Mouse (Mus musculus): Measurements from ENCODE around the gene Iqgap1. TPM values are rescaled to one million over a fixed set of nuclear protein-coding genes. Genes with fewer than 3 reads are reported as not detected.
A peak's percentile ranks its signal among the peaks of the same experiment; 100 is the strongest.

Iqgap1 gene
- polyA plus RNA-seq, 1 experiment = 2.2 TPM

DNA sequence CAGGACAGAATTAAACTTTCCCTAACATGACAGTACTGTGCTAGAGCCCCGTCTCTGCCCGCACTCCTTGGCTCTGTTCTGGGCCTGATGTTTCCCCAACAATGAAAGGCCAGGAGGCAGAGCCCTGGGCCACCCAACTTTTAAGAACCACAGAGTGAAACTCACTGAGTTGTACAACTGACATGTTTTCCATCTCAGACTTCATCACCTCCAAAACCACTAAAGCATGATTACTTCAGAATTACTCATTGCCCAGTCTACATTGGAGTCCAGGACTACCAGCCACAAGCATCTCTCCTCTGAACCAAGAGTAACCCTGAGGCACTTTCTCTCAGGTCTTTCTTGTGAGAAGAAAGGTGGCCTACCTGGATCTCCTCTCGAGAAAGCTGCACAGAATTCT, 83.1 kb downstream of the Iqgap1 start:
- peaks cover 97% of the 10 kb centered on the region for H3K36me3 ChIP-seq (replicated peaks; ENCODE audit: low read length)
- H3K27me3 ChIP-seq (replicated peaks) = no peaks in the 10 kb centered on the region
- 0 out of 2 replicates have a peak, but pooled peaks cover 3% of the 10 kb centered on the region for H3K4me1 ChIP-seq
- no peak for TF ChIP-seq FLI1 (IDR thresholded peaks at IDR 0.05; ENCODE audit: low read length)
- no peak for TF ChIP-seq GATA1 (IDR thresholded peaks at IDR 0.05; ENCODE audit: borderline replicate concordance, low read length)
- no peak overlapping the region for H3K4me3 ChIP-seq (replicated peaks)
- no peaks in the 10 kb centered on the region for H3K9me3 ChIP-seq

DNA sequence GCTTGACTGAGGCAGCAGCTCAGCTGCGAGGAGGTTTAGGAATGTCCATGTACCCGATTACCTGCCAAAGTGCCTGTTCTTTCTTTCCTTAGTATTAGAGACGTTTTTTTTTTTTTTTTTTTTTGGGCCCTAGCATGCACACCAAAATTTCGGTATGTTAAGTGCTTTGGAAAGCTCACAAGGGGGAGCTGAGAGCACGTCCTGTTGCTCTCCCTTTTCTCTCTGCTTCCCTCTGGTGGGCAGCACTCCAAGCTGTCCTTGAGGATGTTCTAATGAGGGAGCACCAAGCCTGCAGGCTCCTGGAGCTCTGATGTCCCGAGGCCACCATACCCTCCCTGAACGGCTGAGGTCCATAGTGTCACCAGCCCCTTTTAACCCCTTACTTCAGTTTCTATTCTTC, 84.8 kb downstream of the Iqgap1 start:
- H3K4me1 ChIP-seq = peaks cover 9% of the 10 kb centered on the region; the same call in 1 of the 2 replicates
- H3K36me3 ChIP-seq (replicated peaks; ENCODE audit: low read length) = peaks cover 97% of the 10 kb centered on the region
- H3K4me3 ChIP-seq (replicated peaks) = no peak overlapping the region
- H3K27me3 ChIP-seq (replicated peaks) = no peaks in the 10 kb centered on the region
- no peaks in the 10 kb centered on the region for H3K9me3 ChIP-seq
- TF ChIP-seq GATA1 (IDR thresholded peaks at IDR 0.05; ENCODE audit: borderline replicate concordance, low read length) = no peak
- TF ChIP-seq FLI1 (IDR thresholded peaks at IDR 0.05; ENCODE audit: low read length) = no peak

DNA sequence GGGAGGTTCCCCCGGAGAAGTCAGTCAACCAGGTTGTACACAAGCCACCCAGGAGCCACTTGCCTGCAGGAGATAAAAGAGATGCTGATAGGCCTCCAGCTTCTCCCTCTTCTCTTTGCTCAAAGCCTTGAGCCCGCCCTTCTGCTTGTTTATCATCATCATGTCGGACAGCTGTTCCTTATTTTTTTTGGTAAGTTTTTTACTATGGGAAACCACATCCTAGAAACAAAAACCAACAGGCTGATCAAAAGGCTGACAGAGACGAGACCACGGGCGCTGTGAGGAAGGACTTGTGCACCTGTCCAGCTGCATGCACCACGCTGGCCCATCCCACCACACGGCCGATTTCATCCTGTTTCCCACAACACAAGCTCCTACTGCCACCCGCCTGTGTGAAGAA, 89.6 kb downstream of the Iqgap1 start:
- H3K27me3 ChIP-seq (replicated peaks) = no peaks in the 10 kb centered on the region
- peaks cover 12% of the 10 kb centered on the region for H3K4me1 ChIP-seq
- no peak overlapping the region for H3K4me3 ChIP-seq (replicated peaks)
- peaks cover 98% of the 10 kb centered on the region for H3K36me3 ChIP-seq (replicated peaks; ENCODE audit: low read length)
- no peaks in the 10 kb centered on the region for H3K9me3 ChIP-seq
- no peak for TF ChIP-seq FLI1 (IDR thresholded peaks at IDR 0.05; ENCODE audit: low read length)

DNA sequence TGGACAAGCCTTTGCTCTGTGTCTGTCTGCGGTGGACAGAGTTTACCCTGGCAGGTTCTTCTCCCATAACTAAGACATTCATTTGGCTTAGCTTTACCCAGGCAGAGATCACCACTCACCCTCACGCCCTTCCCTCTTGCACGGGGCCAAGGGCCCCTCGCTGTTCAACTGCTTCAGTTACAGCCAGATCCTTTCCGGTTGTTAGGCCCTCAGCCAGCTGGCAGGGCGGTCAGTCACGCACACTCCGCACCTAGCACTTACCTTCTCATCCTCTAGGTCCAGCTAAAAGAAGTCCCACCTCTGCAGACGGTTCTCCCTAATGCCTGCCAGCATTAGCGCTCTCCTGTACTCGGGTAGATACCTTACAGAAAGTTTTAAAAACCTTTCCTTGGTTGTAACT, 92.8 kb downstream of the Iqgap1 start:
- Histone ChIP-seq H3K4me1 (peaks cover 30% of the 10 kb centered on the region), H3K36me3 (replicated peaks; ENCODE audit: low read length) (peaks cover 97% of the 10 kb centered on the region), H3K27me3 (replicated peaks) (no peaks in the 10 kb centered on the region), H3K4me3 (replicated peaks) (no peak overlapping the region), H3K9me3 (no peaks in the 10 kb centered on the region)
- TF ChIP-seq GATA1 (IDR thresholded peaks at IDR 0.05; ENCODE audit: borderline replicate concordance, low read length) = no peak
- TF ChIP-seq FLI1 (IDR thresholded peaks at IDR 0.05; ENCODE audit: low read length) = no peak

DNA sequence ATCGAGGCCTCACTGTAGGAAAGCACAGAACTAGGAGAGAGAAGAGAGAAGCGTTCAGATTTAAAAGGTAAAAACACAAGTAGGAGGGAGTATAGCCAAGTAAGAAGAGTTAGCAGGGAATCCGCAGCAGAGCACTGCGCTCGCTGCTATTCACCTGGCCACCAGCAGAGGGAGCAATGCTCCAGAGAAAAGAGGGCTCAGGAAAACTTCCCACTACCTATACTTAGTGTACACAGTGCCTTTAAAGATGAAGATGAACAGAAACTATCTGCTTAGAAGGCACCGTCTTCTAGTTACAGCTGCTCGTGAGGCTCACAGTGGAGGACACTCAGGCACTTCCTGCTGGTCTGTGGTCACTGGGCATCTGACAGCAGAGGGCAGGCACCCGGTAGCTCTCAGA, 96.1 kb downstream of the Iqgap1 start:
- Histone ChIP-seq H3K4me1 (peaks cover 24% of the 10 kb centered on the region), H3K9me3 (no peaks in the 10 kb centered on the region), H3K4me3 (replicated peaks) (no peak overlapping the region), H3K36me3 (replicated peaks; ENCODE audit: low read length) (peaks cover 98% of the 10 kb centered on the region), H3K27me3 (replicated peaks) (no peaks in the 10 kb centered on the region)
- TF ChIP-seq GATA1 (IDR thresholded peaks at IDR 0.05; ENCODE audit: borderline replicate concordance, low read length) = no peak
- no peak for TF ChIP-seq FLI1 (IDR thresholded peaks at IDR 0.05; ENCODE audit: low read length)

DNA sequence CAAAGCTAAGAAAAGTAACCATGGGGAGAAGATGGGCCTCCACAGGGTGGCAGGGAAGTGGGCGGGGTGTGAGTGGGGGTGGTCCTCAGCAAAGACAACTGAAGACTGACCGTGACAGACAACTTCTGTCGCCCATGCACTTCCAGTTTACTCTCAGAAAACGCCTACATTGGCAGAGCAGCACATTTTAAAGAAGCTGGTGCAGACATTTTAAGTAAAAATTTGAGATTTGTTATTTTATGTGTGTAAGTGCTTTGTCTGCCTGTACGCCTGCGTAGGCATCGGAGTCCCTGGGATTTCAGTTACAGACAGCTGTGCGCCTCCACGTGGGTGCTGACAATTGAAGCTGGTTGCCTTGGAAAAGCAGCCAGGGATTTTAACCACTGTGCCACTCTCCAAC, 104.7 kb downstream of the Iqgap1 start:
- no peaks in the 10 kb centered on the region for H3K9me3 ChIP-seq
- H3K27me3 ChIP-seq (replicated peaks) = no peaks in the 10 kb centered on the region
- peaks cover 92% of the 10 kb centered on the region for H3K36me3 ChIP-seq (replicated peaks; ENCODE audit: low read length)

DNA sequence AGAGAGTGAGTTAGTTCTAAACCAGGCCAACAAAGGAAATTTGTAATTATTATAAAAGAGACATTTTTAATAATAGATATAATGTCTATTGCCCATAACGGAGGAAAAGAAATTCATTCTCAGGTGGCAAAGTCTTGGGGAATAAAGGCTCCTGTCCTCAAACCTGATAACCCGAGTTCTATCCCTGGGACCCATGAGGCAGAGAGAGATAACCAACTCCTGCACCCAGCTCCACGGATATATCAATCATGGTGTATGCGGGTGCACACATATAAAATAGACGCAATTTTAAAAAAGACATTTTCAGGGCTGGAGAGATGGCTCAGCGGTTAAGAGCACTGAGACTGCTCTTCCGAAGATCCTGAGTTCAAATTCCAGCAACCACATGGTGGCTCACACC, 106.2 kb downstream of the Iqgap1 start:
- TF ChIP-seq GATA1 (IDR thresholded peaks at IDR 0.05; ENCODE audit: borderline replicate concordance, low read length) = no peak
- TF ChIP-seq FLI1 (IDR thresholded peaks at IDR 0.05; ENCODE audit: low read length) = no peak
- H3K36me3 ChIP-seq (replicated peaks; ENCODE audit: low read length) = peaks cover 87% of the 10 kb centered on the region
- no peaks in the 10 kb centered on the region for H3K9me3 ChIP-seq
- no peak overlapping the region for H3K4me3 ChIP-seq (replicated peaks)
- peaks cover 40% of the 10 kb centered on the region for H3K4me1 ChIP-seq
- no peaks in the 10 kb centered on the region for H3K27me3 ChIP-seq (replicated peaks)

More for the DNA sequence above, 104.7 kb downstream of the Iqgap1 start:
- H3K4me3 ChIP-seq (replicated peaks) = no peak overlapping the region
- TF ChIP-seq GATA1 (IDR thresholded peaks at IDR 0.05; ENCODE audit: borderline replicate concordance, low read length) (no peak), FLI1 (IDR thresholded peaks at IDR 0.05; ENCODE audit: low read length) (no peak)
- peaks cover 26% of the 10 kb centered on the region for H3K4me1 ChIP-seq

DNA sequence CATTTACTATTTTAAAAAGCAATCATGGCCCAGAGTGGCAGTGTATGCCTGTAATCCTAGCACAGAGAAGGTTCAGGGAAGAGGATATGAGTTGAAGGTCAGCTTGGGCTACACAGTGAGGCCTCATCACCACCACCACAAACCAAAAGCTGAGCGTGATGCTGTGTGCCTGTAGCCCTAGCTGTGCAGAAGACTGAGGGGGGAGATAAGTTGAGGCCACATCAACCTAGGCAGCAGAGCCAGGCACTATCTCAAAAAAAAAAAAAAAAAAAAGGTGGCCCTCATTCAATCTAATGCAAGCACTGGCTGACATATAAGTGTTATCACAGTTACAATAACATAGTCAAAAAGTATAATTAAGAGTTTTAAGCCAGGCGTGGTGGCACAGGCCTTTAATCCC, 106.7 kb downstream of the Iqgap1 start:
- TF ChIP-seq GATA1 (IDR thresholded peaks at IDR 0.05; ENCODE audit: borderline replicate concordance, low read length) (no peak), FLI1 (IDR thresholded peaks at IDR 0.05; ENCODE audit: low read length) (no peak)
- Histone ChIP-seq H3K9me3 (no peaks in the 10 kb centered on the region), H3K27me3 (replicated peaks) (no peaks in the 10 kb centered on the region), H3K4me1 (peaks cover 46% of the 10 kb centered on the region), H3K36me3 (replicated peaks; ENCODE audit: low read length) (peaks cover 87% of the 10 kb centered on the region), H3K4me3 (replicated peaks) (no peak overlapping the region)

DNA sequence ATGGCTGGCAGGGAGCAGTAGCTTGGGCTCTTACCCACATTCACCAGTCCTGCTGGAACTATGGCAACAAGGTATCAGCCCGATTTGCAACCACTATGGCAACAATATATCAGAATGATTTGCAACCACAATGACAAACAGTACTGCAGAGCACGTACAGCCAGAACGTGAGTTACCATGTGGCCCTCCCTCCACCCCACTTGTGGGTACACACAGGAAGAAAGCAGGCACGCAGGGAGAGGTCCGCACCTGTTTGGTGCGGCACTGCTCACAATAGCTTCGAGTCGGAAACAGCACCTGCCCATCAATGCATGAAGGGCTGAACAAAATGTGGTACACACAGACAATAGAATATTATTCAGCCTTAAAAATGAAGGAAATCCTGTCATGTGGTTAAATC, 107.3 kb downstream of the Iqgap1 start:
- TF ChIP-seq GATA1 (IDR thresholded peaks at IDR 0.05; ENCODE audit: borderline replicate concordance, low read length) = no peak
- no peak for TF ChIP-seq FLI1 (IDR thresholded peaks at IDR 0.05; ENCODE audit: low read length)
- Histone ChIP-seq H3K9me3 (no peaks in the 10 kb centered on the region), H3K27me3 (replicated peaks) (no peaks in the 10 kb centered on the region), H3K4me1 (peaks cover 48% of the 10 kb centered on the region), H3K36me3 (replicated peaks; ENCODE audit: low read length) (peaks cover 87% of the 10 kb centered on the region), H3K4me3 (replicated peaks) (no peak overlapping the region)

DNA sequence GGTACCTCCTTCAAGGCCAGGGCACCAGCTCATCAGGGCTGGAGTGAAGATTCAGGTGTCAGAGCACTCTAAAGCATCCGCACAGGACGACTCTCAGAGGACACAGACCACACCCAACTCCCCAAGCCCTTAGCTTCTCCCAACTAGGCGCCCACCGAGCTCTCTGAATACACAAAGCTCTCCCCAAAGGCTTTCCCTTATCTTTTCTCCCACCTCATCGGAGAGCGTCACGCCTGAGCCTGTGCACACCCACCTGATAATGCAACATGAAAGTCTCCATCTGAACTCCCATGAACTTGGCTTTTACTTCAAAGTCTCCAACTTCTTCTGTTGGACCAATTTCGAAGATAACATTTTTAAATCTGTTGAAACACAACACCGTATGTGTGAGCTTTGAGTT, 109.0 kb downstream of the Iqgap1 start:
- Histone ChIP-seq H3K4me1 (peaks cover 48% of the 10 kb centered on the region), H3K9me3 (no peaks in the 10 kb centered on the region), H3K36me3 (replicated peaks; ENCODE audit: low read length) (peaks cover 86% of the 10 kb centered on the region), H3K27me3 (replicated peaks) (no peaks in the 10 kb centered on the region), H3K4me3 (replicated peaks) (no peak overlapping the region)
- TF ChIP-seq FLI1 (IDR thresholded peaks at IDR 0.05; ENCODE audit: low read length) = no peak
- TF ChIP-seq GATA1 (IDR thresholded peaks at IDR 0.05; ENCODE audit: borderline replicate concordance, low read length) = no peak

DNA sequence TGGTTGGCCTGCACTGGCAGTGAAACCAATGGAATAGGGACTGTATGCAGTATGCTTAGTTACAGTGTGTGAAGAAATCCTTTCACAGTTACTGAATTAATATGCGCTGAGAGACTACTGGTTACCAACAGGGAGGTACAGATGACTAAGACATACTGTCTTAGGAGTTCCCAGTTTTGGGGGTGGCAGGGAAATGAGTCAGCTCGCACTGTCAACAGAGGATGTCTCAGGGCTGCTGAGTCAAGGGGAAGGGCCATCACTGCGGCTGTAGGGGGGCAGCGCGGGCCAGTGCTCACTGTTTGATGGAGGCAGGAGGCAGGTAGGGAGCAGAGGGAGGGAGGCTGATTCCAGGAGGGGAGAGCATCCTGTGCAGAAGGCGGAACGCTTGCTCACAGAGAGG, 110.5 kb downstream of the Iqgap1 start:
- no peaks in the 10 kb centered on the region for H3K9me3 ChIP-seq
- no peaks in the 10 kb centered on the region for H3K27me3 ChIP-seq (replicated peaks)
- peak overlapping the region; percentile 88 for H3K4me3 ChIP-seq (replicated peaks)
- peaks cover 78% of the 10 kb centered on the region for H3K36me3 ChIP-seq (replicated peaks; ENCODE audit: low read length)
- TF ChIP-seq GATA1 (IDR thresholded peaks at IDR 0.05; ENCODE audit: borderline replicate concordance, low read length) (no peak), FLI1 (IDR thresholded peaks at IDR 0.05; ENCODE audit: low read length) (0 out of 2 replicates have a peak, but pooled peaks have one; percentile 11)
- H3K4me1 ChIP-seq = peaks cover 48% of the 10 kb centered on the region
